Mouse (Mus musculus) ES-E14 (cell line): ENCODE measurements around the gene Vegfa.

Experiments
- CHD2 ChIP-seq: IDR thresholded peaks from 2 replicates; pipeline ENCODE4 v1.6.1; 2014; ENCODE audit warnings: mild to moderate bottlenecking, low read depth, low read length, inconsistent platforms
- HCFC1 ChIP-seq: IDR thresholded peaks from 2 replicates; pipeline ENCODE4 v1.6.1; 2012; ENCODE audit warnings: low read length, inconsistent platforms, borderline replicate concordance; ENCODE audit not compliant: insufficient read depth
- MAFK ChIP-seq: IDR thresholded peaks from 2 replicates; pipeline ENCODE4 v1.6.1; 2014; ENCODE audit warnings: mild to moderate bottlenecking, low read depth, low read length, inconsistent platforms; ENCODE audit not compliant: insufficient read depth
- ZNF384 ChIP-seq: IDR thresholded peaks from 2 replicates; pipeline ENCODE4 v1.6.1; 2012; ENCODE audit warnings: low read depth, low read length, inconsistent platforms

DNA sequence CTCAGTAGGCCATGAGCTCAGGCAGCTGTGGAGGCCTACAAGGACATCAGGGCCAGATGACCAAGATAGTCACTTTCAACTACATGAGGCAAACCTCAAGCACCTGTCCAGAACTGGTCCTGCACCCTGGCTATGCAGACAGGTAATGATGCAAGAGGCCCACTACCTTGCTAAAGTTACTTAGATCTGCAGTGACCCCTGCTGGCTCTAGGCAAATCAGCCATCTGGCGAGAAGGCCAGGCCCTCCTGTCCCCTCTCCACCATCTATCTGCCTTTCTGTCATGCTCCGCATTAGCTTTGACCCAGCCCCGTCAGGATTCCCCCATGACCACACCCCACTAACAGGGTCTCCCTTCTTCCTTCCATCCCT, 42.9 kb upstream of the Vegfa start:
- TF ChIP-seq ZNF384 (no peak), CHD2 (no peak), HCFC1 (no peak), MAFK (no peak)
